Mouse (Mus musculus) cerebellum, adult 11 months (tissue): ENCODE data around the gene Pramel1.
"Not testable (repeated sequence)": the region's sequence is repeated elsewhere in the genome, so short reads cannot be mapped to it uniquely, and the experiment has no call there.

Experiments
- DNase-seq: peaks from one replicate; pipeline ENCODE4 v3.0.0; 2022

Pramel1 gene

GRCm38 (mm10) chr4:143394181-143394580 lies at the start of gene Pramel1:
Gene Pramel1, plus strand, starts transcription at chr4:143394428.
- no peak for DNase-seq

GRCm38 (mm10) chr4:143345491-143345890 lies 48.7 kb upstream of the Pramel1 start:
- DNase-seq, result not testable (repeated sequence)

GRCm38 (mm10) chr4:143348678-143349077 lies 45.5 kb upstream of the Pramel1 start:
- DNase-seq, result no peak

- peak; percentile 54 for DNase-seq
Observed at GRCm38 (mm10) chr4:143349484-143349906, 44.7 kb upstream of the Pramel1 start, which contains the start of gene Lrrc38. Gene Lrrc38, plus strand, starts transcription at chr4:143349757.

GRCm38 (mm10) chr4:143350047-143351015 lies 43.9 kb upstream of the Pramel1 start:
- peak; percentile 43 for DNase-seq

- DNase-seq, result no peak
Observed at GRCm38 (mm10) chr4:143352301-143352700, 41.9 kb upstream of the Pramel1 start.

GRCm38 (mm10) chr4:143361520-143361919 lies 32.7 kb upstream of the Pramel1 start:
- no peak for DNase-seq

- DNase-seq, result no peak
Observed at GRCm38 (mm10) chr4:143366415-143367041, 27.7 kb upstream of the Pramel1 start.

GRCm38 (mm10) chr4:143379480-143379879 lies 14.7 kb upstream of the Pramel1 start:
- DNase-seq, result no peak

- DNase-seq, result no peak
Observed at GRCm38 (mm10) chr4:143379931-143380715, 14.1 kb upstream of the Pramel1 start.

- DNase-seq, result peak; percentile 18
Observed at GRCm38 (mm10) chr4:143380716-143381004, 13.6 kb upstream of the Pramel1 start.

- peak; percentile 17 for DNase-seq
Observed at GRCm38 (mm10) chr4:143382163-143382562, 12.1 kb upstream of the Pramel1 start.

- no peak for DNase-seq
Observed at GRCm38 (mm10) chr4:143383646-143384045, 10.6 kb upstream of the Pramel1 start.

- DNase-seq, result no peak
Observed at GRCm38 (mm10) chr4:143388955-143389702, 5.1 kb upstream of the Pramel1 start.

- peak; percentile 20 for DNase-seq
Observed at GRCm38 (mm10) chr4:143411566-143412218, 17.5 kb downstream of the Pramel1 start.

- peak; percentile 87 for DNase-seq
Observed at GRCm38 (mm10) chr4:143412219-143413092, 18.2 kb downstream of the Pramel1 start, which contains the start of gene Pramef8. Gene Pramef8, plus strand, starts transcription at chr4:143412426.

- DNase-seq, result no peak
Observed at GRCm38 (mm10) chr4:143413621-143414020, 19.4 kb downstream of the Pramel1 start.

GRCm38 (mm10) chr4:143414121-143414520 lies 19.9 kb downstream of the Pramel1 start:
- DNase-seq, result no peak

GRCm38 (mm10) chr4:143426770-143427169 lies 32.5 kb downstream of the Pramel1 start:
- DNase-seq, result not testable (repeated sequence)
